Mouse (Mus musculus) limb, embryonic 11.5 days (tissue): Measurements from ENCODE around the gene Pcdh8. TPM values are rescaled to one million over a fixed set of nuclear protein-coding genes. Genes with fewer than 3 reads are reported as not detected.

ENCODE experiments used
- ATAC-seq: fragments of 200-750 bp; cut with Nextera tagmentation; 2 replicates; pipeline ENCODE4 v1.8.0; 2017; ENCODE audit warnings: low read depth; ENCODE audit not compliant: insufficient number of reproducible peaks, low FRiP score, low TSS enrichment
- DNase-seq: peaks from one replicate; pipeline ENCODE4 v3.0.0-alpha.2; 2015; ENCODE audit warnings: low spot score
- H3K27ac ChIP-seq: fragments of 300-500 bp; sonication (generic); replicated peaks from 2 replicates; pipeline ENCODE4 v1.5.1; 2014; ENCODE audit warnings: low read depth, mild to moderate bottlenecking, low read length
- H3K27me3 ChIP-seq: fragments of 300-500 bp; sonication (generic); 2 replicates; pipeline ENCODE4 v1.6.1; 2014; ENCODE audit warnings: mild to moderate bottlenecking, low read length, mixed read lengths; ENCODE audit not compliant: control insufficient read depth, insufficient read depth
- H3K36me3 ChIP-seq: fragments of 300-500 bp; sonication (generic); 2 replicates; pipeline ENCODE4 v1.6.1; 2014; ENCODE audit warnings: mild to moderate bottlenecking, low read length, moderate library complexity, mixed read lengths; ENCODE audit not compliant: control insufficient read depth, insufficient read depth
- H3K4me1 ChIP-seq: fragments of 300-500 bp; sonication (generic); 2 replicates; pipeline ENCODE4 v1.6.1; 2014; ENCODE audit warnings: low read length, mixed read lengths; ENCODE audit not compliant: control insufficient read depth, insufficient read depth
- H3K4me2 ChIP-seq: fragments of 300-500 bp; sonication (generic); 2 replicates; pipeline ENCODE4 v1.6.1; 2014; ENCODE audit warnings: low read depth, mild to moderate bottlenecking, moderate library complexity; ENCODE audit not compliant: severe bottlenecking
- H3K4me3 ChIP-seq: fragments of 300-500 bp; sonication (generic); 2 replicates; pipeline ENCODE4 v1.5.1; 2014; ENCODE audit warnings: low read depth, low read length
- H3K9ac ChIP-seq: fragments of 300-500 bp; sonication (generic); 2 replicates; pipeline ENCODE4 v1.6.1; 2014; ENCODE audit warnings: mild to moderate bottlenecking, low read length
- H3K9me3 ChIP-seq: fragments of 300-500 bp; sonication (generic); 2 replicates; pipeline ENCODE4 v1.6.1; 2016; ENCODE audit warnings: low read length; ENCODE audit not compliant: control insufficient read depth
- WGBS: fragments of 180-500 bp; shearing (Covaris S2); extraction: QIAGEN DNeasy Blood & Tissue Kit; methylation state at CpG from one replicate; pipeline ENCODE4 v1.1.7; 2014; 5-methylcytosine and 5-hydroxymethylcytosine counted together
- polyA plus RNA-seq: library from polyadenylated mRNA; unstranded; fragments of >200 nt; fragmentation: Nextera tagmentation; extraction: Ambion mirVana; gene quantifications from 2 replicates; pipeline ENCODE4 v1.2.1, GENCODE M21; 2014

Pcdh8 gene
- polyA plus RNA-seq: 3.5 and 4.6 TPM in 2 replicates

DNA sequence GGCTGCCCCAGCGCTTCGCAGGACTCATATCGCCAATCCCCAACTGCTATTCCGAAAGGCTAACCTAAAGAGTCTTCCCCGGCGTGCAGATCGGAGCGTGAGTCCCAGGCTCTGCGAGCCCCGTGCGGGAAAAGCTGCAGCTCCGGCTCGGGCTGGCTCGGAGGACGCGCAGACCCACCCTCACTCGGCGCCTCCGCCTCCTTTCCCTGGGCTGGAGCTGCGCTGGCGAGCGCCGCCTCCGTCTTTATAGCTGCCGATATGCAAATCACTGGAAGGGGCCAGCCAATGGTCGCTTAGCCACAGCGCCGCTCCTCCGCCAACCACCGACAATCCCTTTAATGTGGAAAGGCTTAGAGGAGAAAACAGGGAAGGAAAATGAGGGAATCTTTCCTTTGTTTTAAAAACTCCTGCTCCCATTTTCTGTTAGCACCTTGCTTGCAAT, at the start of gene Pcdh8:
Gene Pcdh8 (minus strand): TSS at position 219 of the 442 bp plus-strand sequence.
- peaks cover 85% of the 10 kb centered on the region for H3K27me3 ChIP-seq
- no peak within 1 kb of the TSS for H3K27ac ChIP-seq
- no peaks in the 10 kb centered on the region for H3K36me3 ChIP-seq
- DNase-seq: peak; percentile 92
- H3K9me3 ChIP-seq: no peaks in the 10 kb centered on the region
- WGBS: 0% methylated on average over 29 of the region's 30 CpGs
- H3K9ac ChIP-seq: no peak within 1 kb of the TSS
- peak within 1 kb of the TSS; percentile 51 for H3K4me2 ChIP-seq
- H3K4me3 ChIP-seq: peak within 1 kb of the TSS; percentile 30
- peaks cover 10% of the 10 kb centered on the region; the same call in 1 of the 2 replicates for H3K4me1 ChIP-seq
- ATAC-seq: peak; percentile 87

DNA sequence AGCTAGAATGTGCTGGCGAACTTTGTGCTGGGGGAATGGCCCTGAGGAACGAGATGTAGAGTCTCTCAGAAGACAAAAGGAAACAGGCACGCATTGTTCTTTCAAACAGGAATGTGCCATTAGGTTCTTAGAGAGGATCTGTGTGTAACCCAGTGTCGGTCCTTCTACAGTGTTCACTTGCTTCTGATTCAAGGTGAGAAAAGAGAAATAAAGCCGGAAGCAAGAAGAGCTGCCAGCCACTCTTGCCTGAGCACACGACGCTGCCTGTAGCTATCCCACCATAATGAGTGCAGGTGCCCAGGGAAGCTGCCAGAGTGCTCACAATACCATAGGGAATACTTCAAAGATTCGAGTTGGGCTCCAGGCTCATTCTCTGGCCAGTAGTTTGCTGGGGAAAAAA, 43.6 kb upstream of the Pcdh8 start:
- Histone ChIP-seq H3K4me3 (no peak overlapping the region), H3K9ac (no peak overlapping the region), H3K36me3 (no peaks in the 10 kb centered on the region), H3K4me2 (no peak overlapping the region), H3K27me3 (no peaks in the 10 kb centered on the region), H3K9me3 (no peaks in the 10 kb centered on the region), H3K27ac (no peak overlapping the region), H3K4me1 (no peaks in the 10 kb centered on the region; the same call in 1 of the 2 replicates)
- WGBS: 78% methylated on average over 8 of the region's 8 CpGs
- no peak for DNase-seq
- ATAC-seq: no peak

DNA sequence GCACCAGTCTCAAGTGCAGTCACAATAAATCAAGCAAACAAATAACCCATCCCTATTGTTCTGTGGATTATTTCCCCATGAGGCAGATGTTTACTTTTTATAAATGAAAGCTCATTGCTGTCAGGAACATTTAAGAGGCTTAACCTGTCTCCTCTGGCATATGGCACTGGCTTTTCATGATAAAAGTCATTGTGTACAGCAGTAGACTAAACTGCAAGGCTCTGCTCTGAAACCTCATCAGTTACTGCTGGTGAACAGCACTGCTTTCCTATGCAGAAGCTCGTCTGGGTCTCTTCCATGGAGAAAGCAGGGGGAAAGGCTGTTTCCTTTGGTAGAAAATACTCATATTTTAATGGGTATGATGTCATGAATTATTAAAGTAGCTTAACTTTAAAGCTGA, 43.0 kb upstream of the Pcdh8 start:
- 43% methylated on average over 1 of the region's 1 CpGs for WGBS
- H3K9me3 ChIP-seq: no peaks in the 10 kb centered on the region
- ATAC-seq (no peak), DNase-seq (no peak)
- H3K27ac ChIP-seq: no peak overlapping the region
- H3K27me3 ChIP-seq: no peaks in the 10 kb centered on the region
- H3K4me2 ChIP-seq: no peak overlapping the region
- H3K4me3 ChIP-seq: no peak overlapping the region
- H3K4me1 ChIP-seq: no peaks in the 10 kb centered on the region; the same call in 1 of the 2 replicates
- no peaks in the 10 kb centered on the region for H3K36me3 ChIP-seq
- no peak overlapping the region for H3K9ac ChIP-seq

DNA sequence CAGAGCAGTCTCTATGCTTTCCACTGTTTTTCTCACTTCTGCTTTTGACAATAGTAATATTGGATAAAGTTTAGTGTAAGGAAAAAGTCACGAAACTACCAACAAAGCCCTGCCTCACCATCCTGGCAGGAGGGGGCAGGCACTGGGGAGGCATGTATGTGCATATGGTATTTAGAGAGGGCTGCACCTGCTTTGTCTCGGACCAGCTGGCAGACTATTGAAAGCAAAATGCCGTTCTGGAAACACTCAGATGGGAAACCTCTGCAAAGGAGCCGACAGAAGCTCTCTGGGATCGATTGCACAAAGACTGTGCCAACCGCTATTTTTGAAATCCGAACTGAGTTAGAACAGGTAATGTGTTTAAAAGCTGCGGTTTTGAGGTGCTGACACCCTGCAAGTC, 22.1 kb upstream of the Pcdh8 start:
- 79% methylated on average over 8 of the region's 8 CpGs for whole genome bisulfite sequencing
- Histone ChIP-seq H3K9me3 (no peaks in the 10 kb centered on the region), H3K36me3 (no peaks in the 10 kb centered on the region), H3K27ac (no peak overlapping the region), H3K4me2 (no peak overlapping the region), H3K4me3 (no peak overlapping the region), H3K9ac (no peak overlapping the region), H3K4me1 (no peaks in the 10 kb centered on the region), H3K27me3 (no peaks in the 10 kb centered on the region)
- ATAC-seq: no peak
- DNase-seq: no peak

DNA sequence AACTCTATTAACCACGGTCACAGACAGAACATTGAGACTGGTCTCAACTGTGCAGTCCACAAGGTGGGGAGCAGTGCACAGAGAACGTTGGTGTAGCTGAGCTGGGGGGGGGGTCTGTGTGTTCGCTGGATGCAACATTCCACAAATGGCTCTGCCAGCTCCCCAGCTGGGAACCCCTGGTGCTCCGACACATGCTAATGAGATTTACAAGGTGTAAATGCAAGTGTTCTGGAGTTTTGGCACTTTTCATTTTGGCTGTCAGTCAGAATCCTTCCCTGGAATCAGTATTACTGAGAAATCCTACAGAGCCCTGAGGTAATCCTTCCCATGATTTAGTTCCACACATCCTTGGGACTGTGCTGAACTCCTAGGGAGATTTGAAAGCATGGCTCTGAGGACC, 18.4 kb upstream of the Pcdh8 start:
- ATAC-seq: peak; percentile 54; the same call in 1 of the 2 replicates
- 18% methylated on average over 4 of the region's 4 CpGs for WGBS
- Histone ChIP-seq H3K9ac (no peak overlapping the region), H3K36me3 (no peaks in the 10 kb centered on the region), H3K27me3 (no peaks in the 10 kb centered on the region), H3K4me2 (no peak overlapping the region), H3K27ac (no peak overlapping the region), H3K4me3 (no peak overlapping the region), H3K9me3 (no peaks in the 10 kb centered on the region), H3K4me1 (no peaks in the 10 kb centered on the region)
- peak; percentile 32 for DNase-seq

DNA sequence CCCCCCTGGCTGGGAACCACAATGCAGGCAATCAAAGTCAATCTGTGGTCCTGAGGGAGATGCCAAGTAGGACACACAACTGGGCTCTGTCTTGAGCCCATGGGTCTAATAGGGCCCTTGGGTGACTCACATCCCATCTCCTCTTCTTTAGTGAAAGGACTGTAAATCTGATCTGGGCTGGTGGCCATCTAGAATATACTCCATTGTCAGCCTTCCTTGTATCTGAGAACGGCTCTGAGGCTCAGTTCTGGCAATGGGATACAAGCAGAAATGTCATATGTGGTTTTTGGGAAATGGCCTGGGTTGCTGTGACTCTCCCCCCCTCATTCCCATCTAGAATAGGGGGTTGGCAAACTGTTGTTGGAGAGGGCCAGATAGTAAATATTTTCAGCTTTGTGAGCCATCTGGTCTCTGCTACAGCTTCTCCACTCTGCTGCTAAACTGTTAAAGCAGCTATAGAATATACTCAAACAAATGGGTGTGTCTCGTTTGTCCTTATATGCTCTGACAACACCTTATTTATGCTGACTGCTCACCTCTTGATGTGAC, 17.6 kb upstream of the Pcdh8 start:
- ATAC-seq (no peak), DNase-seq (no peak)
- H3K4me1 ChIP-seq: no peaks in the 10 kb centered on the region
- H3K9me3 ChIP-seq: no peaks in the 10 kb centered on the region
- H3K4me2 ChIP-seq: no peak overlapping the region
- no peak overlapping the region for H3K4me3 ChIP-seq
- 58% methylated on average over 2 of the region's 2 CpGs for WGBS
- H3K9ac ChIP-seq: no peak overlapping the region
- H3K36me3 ChIP-seq: no peaks in the 10 kb centered on the region
- no peaks in the 10 kb centered on the region; the same call in 1 of the 2 replicates for H3K27me3 ChIP-seq
- no peak overlapping the region for H3K27ac ChIP-seq

DNA sequence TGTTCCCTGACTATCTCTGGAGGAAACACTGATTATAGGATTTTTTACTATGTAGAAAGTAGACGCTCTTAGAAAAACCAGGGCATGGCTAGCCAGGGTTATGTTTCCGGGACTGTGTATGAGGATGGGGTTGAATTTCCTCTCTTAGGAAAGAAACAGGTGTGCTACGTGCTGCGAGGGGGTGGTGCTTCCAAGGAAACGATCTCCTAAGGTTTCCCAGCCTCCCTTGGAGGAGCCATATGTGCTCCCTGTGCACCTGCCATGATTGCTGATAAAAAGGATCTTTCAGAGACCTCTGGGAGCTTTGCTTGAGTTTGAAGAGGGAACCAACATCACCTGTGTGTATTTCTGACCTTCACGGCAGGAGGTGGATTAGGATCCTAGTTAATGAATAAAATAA, 16.8 kb upstream of the Pcdh8 start:
- no peaks in the 10 kb centered on the region; the same call in 1 of the 2 replicates for H3K27me3 ChIP-seq
- no peaks in the 10 kb centered on the region for H3K36me3 ChIP-seq
- H3K9ac ChIP-seq: no peak overlapping the region
- DNase-seq (no peak), ATAC-seq (no peak)
- H3K9me3 ChIP-seq: no peaks in the 10 kb centered on the region
- no peaks in the 10 kb centered on the region for H3K4me1 ChIP-seq
- no peak overlapping the region for H3K27ac ChIP-seq
- 81% methylated on average over 6 of the region's 6 CpGs for WGBS
- H3K4me3 ChIP-seq: no peak overlapping the region
- no peak overlapping the region for H3K4me2 ChIP-seq

DNA sequence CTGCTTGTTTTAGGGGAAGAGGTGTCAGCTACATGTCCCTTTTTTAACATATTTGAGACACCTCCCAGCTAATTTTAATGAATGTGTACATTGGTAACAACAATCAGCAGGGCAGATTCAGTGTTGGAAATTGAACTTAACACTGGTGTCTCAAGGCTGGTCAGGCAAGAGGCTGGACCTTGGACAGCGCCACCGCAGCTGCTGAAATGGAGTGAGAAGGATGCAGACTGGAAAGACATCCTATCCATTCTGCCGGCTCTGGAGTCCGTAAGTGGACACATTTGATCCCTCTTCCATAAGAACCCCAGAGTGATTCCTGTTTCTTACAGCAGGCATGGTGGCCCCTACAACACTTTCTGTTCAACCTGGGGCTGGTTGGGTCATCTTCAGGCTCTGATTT, 14.3 kb upstream of the Pcdh8 start:
- 38% methylated on average over 4 of the region's 4 CpGs for WGBS
- no peak for ATAC-seq

DNA sequence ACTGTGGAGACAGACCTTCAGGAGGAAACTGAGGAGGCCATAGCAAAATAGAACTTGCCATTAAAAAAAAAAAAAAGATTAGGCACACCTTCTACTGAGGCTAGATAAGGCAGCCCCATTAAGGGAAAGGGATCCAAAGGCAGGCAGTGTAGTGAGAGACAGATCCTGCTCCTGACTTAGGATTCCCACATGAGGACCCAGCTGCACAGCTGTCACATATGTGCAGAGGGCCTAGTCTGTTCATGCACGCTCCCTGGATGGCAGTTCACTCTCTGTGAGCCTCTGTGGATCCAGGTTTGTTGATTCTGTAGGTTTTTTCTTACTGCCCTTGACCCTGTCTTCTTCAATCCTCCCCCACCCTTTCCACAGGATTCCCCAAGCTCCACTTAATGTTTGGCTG, 9.8 kb upstream of the Pcdh8 start:
- Histone ChIP-seq H3K4me1 (no peaks in the 10 kb centered on the region), H3K4me2 (no peak overlapping the region), H3K9ac (no peak overlapping the region), H3K9me3 (no peaks in the 10 kb centered on the region), H3K36me3 (no peaks in the 10 kb centered on the region), H3K27ac (no peak overlapping the region), H3K27me3 (peaks cover 2% of the 10 kb centered on the region), H3K4me3 (no peak overlapping the region)
- WGBS: 73% methylated on average over 1 of the region's 1 CpGs
- ATAC-seq: no peak
- no peak for DNase-seq

More for the DNA sequence above, 14.3 kb upstream of the Pcdh8 start:
- Histone ChIP-seq H3K27ac (no peak overlapping the region), H3K4me2 (no peak overlapping the region), H3K4me3 (no peak overlapping the region), H3K9ac (no peak overlapping the region), H3K36me3 (no peaks in the 10 kb centered on the region), H3K4me1 (no peaks in the 10 kb centered on the region), H3K27me3 (peaks cover 2% of the 10 kb centered on the region; the same call in 1 of the 2 replicates), H3K9me3 (no peaks in the 10 kb centered on the region)
- peak; percentile 71 for DNase-seq
